Mouse (Mus musculus) megakaryocyte-erythroid progenitor cell, adult 5-6 weeks (primary cell): ENCODE results near the gene Lgr6. TPM values are rescaled to one million over a fixed set of nuclear protein-coding genes. Genes with fewer than 3 reads are reported as not detected.

ENCODE experiments used
- total RNA-seq, 2 experiments: library from RNA; stranded (forward) in 1 of 2; stranded (reverse) in 1 of 2; fragments of 200-1000, 215-1000 nt in 1 of 2; fragments of >200 nt in 1 of 2; fragmentation: Nextera tagmentation in 1 of 2; gene quantifications; 2 replicates each; pipeline ENCODE4 v1.2.3; 2014 to 2017

Gene Lgr6
- total RNA-seq, 2 experiments from 2014 or later: not detected

Other genes with a start within 250 kb of the Lgr6 start
- 10.3 and 15.6 TPM in 2 replicates for gene Ppp1r12b, start 149.3 kb downstream of the Lgr6 start, total RNA-seq (2014; fragmentation: Nextera tagmentation)
- gene Ppp1r12b, start 149.3 kb downstream of the Lgr6 start, total RNA-seq (2017): 6.6 and 6.7 TPM in 2 replicates
- 47.9 and 82.8 TPM in 2 replicates for gene Ube2t, start 142.7 kb downstream of the Lgr6 start, total RNA-seq (2014; fragmentation: Nextera tagmentation)
- gene Ube2t, start 142.7 kb downstream of the Lgr6 start, total RNA-seq (2017): 23.4 and 29.7 TPM in 2 replicates
- gene Ptpn7, start 27.4 kb upstream of the Lgr6 start, total RNA-seq (2014; fragmentation: Nextera tagmentation): 108 and 110 TPM in 2 replicates
- gene Ptpn7, start 27.4 kb upstream of the Lgr6 start, total RNA-seq (2017): 68.5 and 93.7 TPM in 2 replicates
- gene Arl8a, start 41.5 kb upstream of the Lgr6 start, total RNA-seq (2014; fragmentation: Nextera tagmentation): 23.8 and 38.4 TPM in 2 replicates
- 7.9 and 14.8 TPM in 2 replicates for gene Arl8a, start 41.5 kb upstream of the Lgr6 start, total RNA-seq (2017)
- not detected in 2 replicates for gene Gpr37l1, start 62.4 kb upstream of the Lgr6 start, total RNA-seq (2014; fragmentation: Nextera tagmentation)
- gene Gpr37l1, start 62.4 kb upstream of the Lgr6 start, total RNA-seq (2017): not detected in 2 replicates
- not detected in 2 replicates for gene Elf3, start 153.3 kb upstream of the Lgr6 start, total RNA-seq (2014; fragmentation: Nextera tagmentation)
- not detected in 2 replicates for gene Elf3, start 153.3 kb upstream of the Lgr6 start, total RNA-seq (2017)
- 29.7 and 53.8 TPM in 2 replicates for gene Rnpep, start 178.8 kb upstream of the Lgr6 start, total RNA-seq (2014; fragmentation: Nextera tagmentation)
- 19.1 and 22.6 TPM in 2 replicates for gene Rnpep, start 178.8 kb upstream of the Lgr6 start, total RNA-seq (2017)
- 98.7 and 119 TPM in 2 replicates for gene Timm17a, start 208.5 kb upstream of the Lgr6 start, total RNA-seq (2014; fragmentation: Nextera tagmentation)
- 34.5 and 46.8 TPM in 2 replicates for gene Timm17a, start 208.5 kb upstream of the Lgr6 start, total RNA-seq (2017)
- not detected in 2 replicates for gene Lmod1, start 219.5 kb upstream of the Lgr6 start, total RNA-seq (2014; fragmentation: Nextera tagmentation)
- gene Lmod1, start 219.5 kb upstream of the Lgr6 start, total RNA-seq (2017): not detected in 2 replicates